Mouse (Mus musculus): ENCODE measurements around the gene Nprl3. TPM values are rescaled to one million over a fixed set of nuclear protein-coding genes. Genes with fewer than 3 reads are reported as not detected.

Gene Nprl3
- polyA plus RNA-seq, 1 experiment, result 35.7 TPM

- Histone ChIP-seq H3K27ac (ENCODE audit: insufficient read depth, low read depth, low read length) (no peak overlapping the region), H3K4me3 (ENCODE audit: low read depth, low read length) (no peak overlapping the region), H3K27me3 (ENCODE audit: control insufficient read depth, insufficient read depth, low read length) (no peaks in the 10 kb centered on the region), H3K4me1 (ENCODE audit: control insufficient read depth, insufficient read depth, insufficient read length, low read length) (no peaks in the 10 kb centered on the region), H3K36me3 (ENCODE audit: control insufficient read depth, insufficient read depth, low read length) (peaks cover 17% of the 10 kb centered on the region)
- WGBS, result 79% methylated on average over 8 of the region's 8 CpGs
- TF ChIP-seq CTCF (IDR thresholded peaks at IDR 0.05; ENCODE audit: extremely low read depth, insufficient read length, insufficient replicate concordance, low read depth, low read length) (no peak), POLR2A (IDR thresholded peaks at IDR 0.05; ENCODE audit: low read depth, low read length) (no peak)
Measured at GRCm38 (mm10) chr11:32250880-32251763, 16.4 kb downstream of the Nprl3 start.

GRCm38 (mm10) chr11:32248350-32248749 lies 19.2 kb downstream of the Nprl3 start:
- no peaks in the 10 kb centered on the region for H3K27me3 ChIP-seq (ENCODE audit: control insufficient read depth, insufficient read depth, low read length)
- 88% methylated on average over 3 of the region's 3 CpGs for WGBS
- no peak for TF ChIP-seq POLR2A (IDR thresholded peaks at IDR 0.05; ENCODE audit: low read depth, low read length)
- no peak for TF ChIP-seq CTCF (IDR thresholded peaks at IDR 0.05; ENCODE audit: extremely low read depth, insufficient read length, insufficient replicate concordance, low read depth, low read length)
- H3K27ac ChIP-seq (ENCODE audit: insufficient read depth, low read depth, low read length), result no peak overlapping the region
- H3K4me3 ChIP-seq (ENCODE audit: low read depth, low read length), result no peak overlapping the region
- H3K36me3 ChIP-seq (ENCODE audit: control insufficient read depth, insufficient read depth, low read length), result peaks cover 29% of the 10 kb centered on the region
- no peaks in the 10 kb centered on the region; the same call in 1 of the 2 replicates for H3K4me1 ChIP-seq (ENCODE audit: control insufficient read depth, insufficient read depth, insufficient read length, low read length)

- TF ChIP-seq CTCF (IDR thresholded peaks at IDR 0.05; ENCODE audit: extremely low read depth, insufficient read length, insufficient replicate concordance, low read depth, low read length), result peak; percentile 6; the same call in 1 of the 2 replicates
- no peak for TF ChIP-seq POLR2A (IDR thresholded peaks at IDR 0.05; ENCODE audit: low read depth, low read length)
- peaks cover 26% of the 10 kb centered on the region for H3K36me3 ChIP-seq (ENCODE audit: control insufficient read depth, insufficient read depth, low read length)
- H3K27me3 ChIP-seq (ENCODE audit: control insufficient read depth, insufficient read depth, low read length), result no peaks in the 10 kb centered on the region
- H3K4me1 ChIP-seq (ENCODE audit: control insufficient read depth, insufficient read depth, insufficient read length, low read length), result no peaks in the 10 kb centered on the region; the same call in 1 of the 2 replicates
- no peak overlapping the region for H3K27ac ChIP-seq (ENCODE audit: insufficient read depth, low read depth, low read length)
- no peak overlapping the region for H3K4me3 ChIP-seq (ENCODE audit: low read depth, low read length)
Measured at GRCm38 (mm10) chr11:32247068-32247467, 20.4 kb downstream of the Nprl3 start.

GRCm38 (mm10) chr11:32245614-32246013 lies 21.9 kb downstream of the Nprl3 start:
- Histone ChIP-seq H3K4me1 (ENCODE audit: control insufficient read depth, insufficient read depth, insufficient read length, low read length) (peaks cover 3% of the 10 kb centered on the region; the same call in 1 of the 2 replicates), H3K4me3 (ENCODE audit: low read depth, low read length) (no peak overlapping the region), H3K27ac (ENCODE audit: insufficient read depth, low read depth, low read length) (no peak overlapping the region), H3K27me3 (ENCODE audit: control insufficient read depth, insufficient read depth, low read length) (no peaks in the 10 kb centered on the region), H3K36me3 (ENCODE audit: control insufficient read depth, insufficient read depth, low read length) (peaks cover 26% of the 10 kb centered on the region)
- 89% methylated on average over 6 of the region's 6 CpGs for WGBS
- TF ChIP-seq CTCF (IDR thresholded peaks at IDR 0.05; ENCODE audit: extremely low read depth, insufficient read length, insufficient replicate concordance, low read depth, low read length) (no peak), POLR2A (IDR thresholded peaks at IDR 0.05; ENCODE audit: low read depth, low read length) (no peak)

GRCm38 (mm10) chr11:32244617-32245016 lies 22.9 kb downstream of the Nprl3 start:
- H3K36me3 ChIP-seq (ENCODE audit: control insufficient read depth, insufficient read depth, low read length), result peaks cover 25% of the 10 kb centered on the region
- WGBS, result 89% methylated on average over 1 of the region's 1 CpGs
- H3K4me3 ChIP-seq (ENCODE audit: low read depth, low read length), result no peak overlapping the region
- peaks cover 3% of the 10 kb centered on the region; the same call in 1 of the 2 replicates for H3K4me1 ChIP-seq (ENCODE audit: control insufficient read depth, insufficient read depth, insufficient read length, low read length)
- TF ChIP-seq CTCF (IDR thresholded peaks at IDR 0.05; ENCODE audit: extremely low read depth, insufficient read length, insufficient replicate concordance, low read depth, low read length) (no peak), POLR2A (IDR thresholded peaks at IDR 0.05; ENCODE audit: low read depth, low read length) (no peak)
- H3K27ac ChIP-seq (ENCODE audit: insufficient read depth, low read depth, low read length), result no peak overlapping the region
- H3K27me3 ChIP-seq (ENCODE audit: control insufficient read depth, insufficient read depth, low read length), result no peaks in the 10 kb centered on the region

- Histone ChIP-seq H3K4me3 (ENCODE audit: low read depth, low read length) (no peak overlapping the region), H3K36me3 (ENCODE audit: control insufficient read depth, insufficient read depth, low read length) (peaks cover 24% of the 10 kb centered on the region), H3K27ac (ENCODE audit: insufficient read depth, low read depth, low read length) (no peak overlapping the region), H3K27me3 (ENCODE audit: control insufficient read depth, insufficient read depth, low read length) (no peaks in the 10 kb centered on the region), H3K4me1 (ENCODE audit: control insufficient read depth, insufficient read depth, insufficient read length, low read length) (peaks cover 3% of the 10 kb centered on the region; the same call in 1 of the 2 replicates)
- TF ChIP-seq CTCF (IDR thresholded peaks at IDR 0.05; ENCODE audit: extremely low read depth, insufficient read length, insufficient replicate concordance, low read depth, low read length), result no peak
- TF ChIP-seq POLR2A (IDR thresholded peaks at IDR 0.05; ENCODE audit: low read depth, low read length), result no peak
- 73% methylated on average over 3 of the region's 3 CpGs for WGBS
Measured at GRCm38 (mm10) chr11:32244064-32244463, 23.4 kb downstream of the Nprl3 start.

GRCm38 (mm10) chr11:32243205-32243955 lies 24.1 kb downstream of the Nprl3 start:
- TF ChIP-seq POLR2A (IDR thresholded peaks at IDR 0.05; ENCODE audit: low read depth, low read length) (no peak), CTCF (IDR thresholded peaks at IDR 0.05; ENCODE audit: extremely low read depth, insufficient read length, insufficient replicate concordance, low read depth, low read length) (no peak)
- H3K36me3 ChIP-seq (ENCODE audit: control insufficient read depth, insufficient read depth, low read length), result peaks cover 24% of the 10 kb centered on the region
- no peaks in the 10 kb centered on the region for H3K27me3 ChIP-seq (ENCODE audit: control insufficient read depth, insufficient read depth, low read length)
- H3K27ac ChIP-seq (ENCODE audit: insufficient read depth, low read depth, low read length), result no peak overlapping the region
- WGBS, result 81% methylated on average over 7 of the region's 7 CpGs
- H3K4me3 ChIP-seq (ENCODE audit: low read depth, low read length), result no peak overlapping the region
- H3K4me1 ChIP-seq (ENCODE audit: control insufficient read depth, insufficient read depth, insufficient read length, low read length), result peaks cover 3% of the 10 kb centered on the region; the same call in 1 of the 2 replicates

Measured in small intestine, adult 2 months (tissue).